Mouse (Mus musculus): ENCODE measurements around the gene Plin4. TPM values are rescaled to one million over a fixed set of nuclear protein-coding genes. Genes with fewer than 3 reads are reported as not detected.
"Not testable (repeated sequence)": the region's sequence is repeated elsewhere in the genome, so short reads cannot be mapped to it uniquely, and the experiment has no call there.

Gene Plin4
- polyA plus RNA-seq, 1 experiment = not detected

- Histone ChIP-seq H3K4me3 (replicated peaks) (no peak overlapping the region), H3K4me1 (ENCODE audit: control insufficient read depth) (no peaks in the 10 kb centered on the region), H3K9me3 (ENCODE audit: control insufficient read depth, low read length) (no peaks in the 10 kb centered on the region), H3K36me3 (ENCODE audit: control insufficient read depth) (peaks cover 14% of the 10 kb centered on the region), H3K27me3 (ENCODE audit: control insufficient read depth) (no peaks in the 10 kb centered on the region)
- TF ChIP-seq TAL1 (IDR thresholded peaks at IDR 0.05; ENCODE audit: low read length) (no peak), GATA1 (IDR thresholded peaks at IDR 0.05; ENCODE audit: low read length) (no peak)
These were observed 1.9 kb downstream of the Plin4 start for GRCm38 (mm10) chr17:56107736-56108135.

DNA sequence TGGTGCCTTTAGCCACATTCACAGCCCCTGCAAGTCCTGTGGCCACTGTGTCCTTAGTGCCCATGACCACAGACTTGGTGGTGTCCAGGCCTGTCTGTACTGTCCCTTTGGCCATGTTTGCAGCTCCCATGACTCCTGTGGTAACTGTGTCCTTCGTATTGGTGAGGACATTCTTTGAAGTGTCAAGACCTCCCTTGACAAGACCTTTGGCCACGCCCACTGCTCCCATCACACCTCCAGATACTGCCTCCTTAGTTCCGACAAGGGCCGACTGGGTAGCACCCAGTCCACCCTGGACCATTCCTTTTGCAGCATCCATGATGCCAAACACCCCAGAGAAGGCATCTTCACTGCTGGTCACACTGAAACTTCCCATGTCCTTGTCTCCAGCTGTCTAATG, 2.6 kb downstream of the Plin4 start:
- Histone ChIP-seq H3K4me1 (ENCODE audit: control insufficient read depth) (no peaks in the 10 kb centered on the region), H3K27me3 (ENCODE audit: control insufficient read depth) (no peaks in the 10 kb centered on the region), H3K9me3 (ENCODE audit: control insufficient read depth, low read length) (no peaks in the 10 kb centered on the region), H3K36me3 (ENCODE audit: control insufficient read depth) (peaks cover 22% of the 10 kb centered on the region), H3K4me3 (replicated peaks) (no peak overlapping the region)
- TF ChIP-seq TAL1 (IDR thresholded peaks at IDR 0.05; ENCODE audit: low read length) (no peak), GATA1 (IDR thresholded peaks at IDR 0.05; ENCODE audit: low read length) (no peak)

DNA sequence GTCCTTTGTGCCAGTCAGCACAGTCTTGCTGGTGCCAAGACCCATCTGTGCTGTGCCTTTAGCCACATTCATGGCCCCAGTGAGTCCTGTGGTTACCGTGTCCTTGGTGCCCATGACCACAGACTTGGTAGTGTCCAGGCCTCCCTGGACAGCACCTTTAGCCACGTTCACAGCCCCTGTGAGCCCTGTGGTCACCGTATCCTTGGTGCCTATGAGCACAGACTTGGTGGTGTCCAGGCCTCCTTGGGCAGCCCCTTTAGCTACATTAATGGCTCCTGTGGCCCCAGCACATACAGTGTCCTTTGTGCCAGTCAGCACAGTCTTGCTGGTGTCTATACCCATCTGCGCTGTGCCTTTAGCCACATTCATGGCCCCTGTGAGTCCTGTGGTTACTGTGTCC, 3.2 kb downstream of the Plin4 start:
- not testable (repeated sequence) for H3K9me3 ChIP-seq (ENCODE audit: control insufficient read depth, low read length); H3K4me3 ChIP-seq (replicated peaks); H3K4me1 ChIP-seq (ENCODE audit: control insufficient read depth); H3K27me3 ChIP-seq (ENCODE audit: control insufficient read depth)
- H3K36me3 ChIP-seq (ENCODE audit: control insufficient read depth) = peaks cover 27% of the 10 kb centered on the region

GRCm38 (mm10) chr17:56104821-56105220, 4.8 kb downstream of the Plin4 start:
- peaks cover 43% of the 10 kb centered on the region for H3K36me3 ChIP-seq (ENCODE audit: control insufficient read depth)
- not testable (repeated sequence) for H3K27me3 ChIP-seq (ENCODE audit: control insufficient read depth); H3K4me3 ChIP-seq (replicated peaks); H3K4me1 ChIP-seq (ENCODE audit: control insufficient read depth); H3K9me3 ChIP-seq (ENCODE audit: control insufficient read depth, low read length)

DNA sequence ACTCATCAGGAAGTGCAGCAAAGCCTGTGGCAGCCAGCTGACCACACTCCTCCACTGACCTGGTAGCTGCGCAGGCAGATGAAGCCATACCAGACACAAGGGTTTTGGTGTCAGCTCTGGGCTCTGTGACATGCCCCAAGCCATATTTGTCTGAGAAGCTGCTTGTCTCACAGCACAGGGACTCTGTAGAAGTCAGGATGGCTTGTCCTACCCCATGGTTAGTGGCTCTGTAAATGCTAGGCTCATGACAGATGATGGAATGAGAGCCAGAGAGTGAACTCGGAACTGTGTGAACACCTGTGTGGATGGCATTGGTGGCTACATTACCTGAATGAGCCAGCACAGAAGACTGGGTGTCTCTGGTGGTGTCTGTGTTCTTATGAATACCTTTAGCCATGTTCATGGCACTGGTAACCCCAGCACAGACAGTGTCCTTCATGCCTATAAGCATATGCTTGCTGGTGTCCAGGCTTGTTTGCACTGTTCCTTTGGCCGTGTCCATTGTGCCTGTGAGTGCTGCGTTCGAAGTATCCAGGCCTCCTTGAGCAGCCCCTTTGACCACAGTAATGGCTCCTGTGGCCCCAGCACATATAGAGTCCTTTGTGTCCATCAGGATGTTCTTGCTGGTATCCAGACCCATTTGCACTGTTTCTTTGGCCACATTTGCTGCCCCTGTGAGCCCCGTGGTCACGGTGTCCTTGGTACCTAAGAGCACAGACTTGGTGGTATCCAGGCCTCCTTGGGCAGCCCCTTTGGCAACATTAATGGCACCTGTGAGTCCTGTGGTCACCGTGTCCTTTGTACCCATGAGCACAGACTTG, 5.9 kb downstream of the Plin4 start:
- H3K27me3 ChIP-seq (ENCODE audit: control insufficient read depth) = no peaks in the 10 kb centered on the region
- H3K36me3 ChIP-seq (ENCODE audit: control insufficient read depth) = peaks cover 54% of the 10 kb centered on the region
- H3K4me1 ChIP-seq (ENCODE audit: control insufficient read depth) = no peaks in the 10 kb centered on the region
- TF ChIP-seq GATA1 (IDR thresholded peaks at IDR 0.05; ENCODE audit: low read length) (no peak), TAL1 (IDR thresholded peaks at IDR 0.05; ENCODE audit: low read length) (no peak)
- H3K4me3 ChIP-seq (replicated peaks) = no peak overlapping the region
- no peaks in the 10 kb centered on the region for H3K9me3 ChIP-seq (ENCODE audit: control insufficient read depth, low read length)

DNA sequence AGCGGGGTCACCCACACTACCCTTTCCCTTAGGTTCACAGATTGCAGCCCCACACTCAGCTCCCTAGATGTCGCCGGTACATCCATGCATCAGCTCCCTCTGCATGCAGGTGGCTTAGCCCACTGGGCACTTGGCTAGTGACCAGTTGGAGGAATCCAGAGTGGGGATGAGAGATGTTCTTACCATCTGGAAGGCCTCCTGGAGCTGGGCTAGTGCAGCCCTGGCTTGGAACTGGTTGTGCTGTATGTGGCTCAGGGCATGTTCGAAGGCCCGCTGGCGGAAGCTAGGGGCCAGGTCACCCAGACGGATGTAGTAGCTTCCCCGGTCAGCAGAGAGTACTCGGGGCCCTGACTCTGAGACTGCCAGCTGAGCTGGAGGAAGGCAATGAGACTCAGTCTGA, 6.7 kb downstream of the Plin4 start:
- Histone ChIP-seq H3K9me3 (ENCODE audit: control insufficient read depth, low read length) (no peaks in the 10 kb centered on the region), H3K27me3 (ENCODE audit: control insufficient read depth) (no peaks in the 10 kb centered on the region), H3K36me3 (ENCODE audit: control insufficient read depth) (peaks cover 61% of the 10 kb centered on the region), H3K4me3 (replicated peaks) (no peak overlapping the region), H3K4me1 (ENCODE audit: control insufficient read depth) (no peaks in the 10 kb centered on the region)
- no peak for TF ChIP-seq GATA1 (IDR thresholded peaks at IDR 0.05; ENCODE audit: low read length)
- TF ChIP-seq TAL1 (IDR thresholded peaks at IDR 0.05; ENCODE audit: low read length) = no peak

DNA sequence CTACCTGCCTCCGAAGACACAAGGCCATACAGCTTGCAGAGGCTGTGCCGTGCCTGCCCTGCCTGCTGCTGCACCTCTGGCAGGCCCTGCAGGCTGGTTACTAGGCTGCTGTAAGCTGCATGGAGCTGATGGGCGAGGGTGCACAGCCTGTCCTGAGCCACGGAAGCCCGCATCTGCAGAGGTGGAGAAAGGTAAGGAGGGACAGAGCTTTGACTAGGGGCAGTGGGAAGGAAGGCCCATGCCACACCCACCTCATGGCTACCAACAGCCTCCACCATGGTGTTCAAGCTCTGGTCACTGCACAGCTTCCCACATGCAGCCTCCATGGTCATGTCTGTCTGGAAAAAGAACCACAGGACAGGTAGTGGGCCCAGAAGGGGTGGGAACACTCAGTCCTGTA, 7.4 kb downstream of the Plin4 start:
- peaks cover 69% of the 10 kb centered on the region for H3K36me3 ChIP-seq (ENCODE audit: control insufficient read depth)
- H3K9me3 ChIP-seq (ENCODE audit: control insufficient read depth, low read length) = no peaks in the 10 kb centered on the region
- H3K4me3 ChIP-seq (replicated peaks) = no peak overlapping the region
- TF ChIP-seq GATA1 (IDR thresholded peaks at IDR 0.05; ENCODE audit: low read length) (no peak), TAL1 (IDR thresholded peaks at IDR 0.05; ENCODE audit: low read length) (no peak)
- no peaks in the 10 kb centered on the region for H3K4me1 ChIP-seq (ENCODE audit: control insufficient read depth)
- no peaks in the 10 kb centered on the region for H3K27me3 ChIP-seq (ENCODE audit: control insufficient read depth)

- Histone ChIP-seq H3K4me3 (replicated peaks) (no peak overlapping the region), H3K4me1 (ENCODE audit: control insufficient read depth) (no peaks in the 10 kb centered on the region; the same call in 1 of the 2 replicates), H3K27me3 (ENCODE audit: control insufficient read depth) (no peaks in the 10 kb centered on the region), H3K9me3 (ENCODE audit: control insufficient read depth, low read length) (no peaks in the 10 kb centered on the region), H3K36me3 (ENCODE audit: control insufficient read depth) (peaks cover 82% of the 10 kb centered on the region)
- TF ChIP-seq GATA1 (IDR thresholded peaks at IDR 0.05; ENCODE audit: low read length) (no peak), TAL1 (IDR thresholded peaks at IDR 0.05; ENCODE audit: low read length) (no peak)
These were observed 8.8 kb downstream of the Plin4 start for GRCm38 (mm10) chr17:56100811-56101210.

- Histone ChIP-seq H3K4me3 (replicated peaks) (no peak overlapping the region), H3K36me3 (ENCODE audit: control insufficient read depth) (peaks cover 95% of the 10 kb centered on the region), H3K27me3 (ENCODE audit: control insufficient read depth) (no peaks in the 10 kb centered on the region), H3K9me3 (ENCODE audit: control insufficient read depth, low read length) (no peaks in the 10 kb centered on the region), H3K4me1 (ENCODE audit: control insufficient read depth) (no peaks in the 10 kb centered on the region; the same call in 1 of the 2 replicates)
- TF ChIP-seq GATA1 (IDR thresholded peaks at IDR 0.05; ENCODE audit: low read length) = no peak
- no peak for TF ChIP-seq TAL1 (IDR thresholded peaks at IDR 0.05; ENCODE audit: low read length)
These were observed 10.7 kb downstream of the Plin4 start for GRCm38 (mm10) chr17:56098711-56099572.
